Mouse (Mus musculus) CD4-positive naive resting alpha-beta T cell, adult 57 days (primary cell): ENCODE measurements around the gene Lmf1. TPM values are rescaled to one million over a fixed set of nuclear protein-coding genes. Genes with fewer than 3 reads are reported as not detected.

Experiments used
- total RNA-seq: library from RNA; stranded (reverse); gene quantifications from one replicate; pipeline ENCODE4 v1.2.4, GENCODE M21; 2023

Lmf1 gene
- total RNA-seq: 28.7 TPM

GRCm38 (mm10) chr17:25578920-25579319 is at the start of gene Lmf1:
Lmf1 (plus strand) TSS chr17:25579085.

GRCm38 (mm10) chr17:25570648-25571452 is 8.0 kb upstream of the Lmf1 start, which contains the start of gene Sox8:
Sox8 (minus strand) TSS chr17:25570686.

Other genes starting within 250 kb of the Lmf1 start
- not detected for gene Tpsab1, start 233.5 kb upstream of the Lmf1 start, total RNA-seq
- not detected for gene Tpsb2, start 212.8 kb upstream of the Lmf1 start, total RNA-seq
- not detected for gene Tpsg1, start 209.8 kb upstream of the Lmf1 start, total RNA-seq
- gene Cacna1h, start 145.3 kb upstream of the Lmf1 start, total RNA-seq: 0.74 TPM
- not detected for gene Tekt4, start 124.5 kb upstream of the Lmf1 start, total RNA-seq
- gene Sstr5, start 81.8 kb upstream of the Lmf1 start, total RNA-seq: not detected
- gene Sox8, start 8.4 kb upstream of the Lmf1 start, total RNA-seq: 0.30 TPM
- gene Gng13, start 138.1 kb downstream of the Lmf1 start, total RNA-seq: not detected
- 7.2 TPM for gene Chtf18, start 148.3 kb downstream of the Lmf1 start, total RNA-seq
- 5.6 TPM for gene Rpusd1, start 148.6 kb downstream of the Lmf1 start, total RNA-seq
- gene Mslnl, start 157.0 kb downstream of the Lmf1 start, total RNA-seq: not detected
- gene Msln, start 175.3 kb downstream of the Lmf1 start, total RNA-seq: 2.0 TPM
- gene Narfl, start 194.7 kb downstream of the Lmf1 start, total RNA-seq: 18.2 TPM
- 28.0 TPM for gene Haghl, start 206.6 kb downstream of the Lmf1 start, total RNA-seq
- gene Ccdc78, start 207.5 kb downstream of the Lmf1 start, total RNA-seq: not detected
- gene Fam173a, start 213.8 kb downstream of the Lmf1 start, total RNA-seq: 56.0 TPM
- gene AC134908.4, start 216.6 kb downstream of the Lmf1 start, total RNA-seq: not detected
- 22.5 TPM for gene Metrn, start 218.1 kb downstream of the Lmf1 start, total RNA-seq
- gene Fbxl16, start 230.0 kb downstream of the Lmf1 start, total RNA-seq: not detected
- gene Wdr24, start 244.5 kb downstream of the Lmf1 start, total RNA-seq: 19.9 TPM
- gene Jmjd8, start 249.8 kb downstream of the Lmf1 start, total RNA-seq: 32.6 TPM